Mouse (Mus musculus): ENCODE measurements around the gene Pttg1ip.

Pttg1ip gene

GRCm38 (mm10) chr10:77606855-77607254, 25.3 kb downstream of the Pttg1ip start:
- peak; percentile 36 for DNase-seq (ENCODE audit: low spot score)

- DNase-seq (ENCODE audit: low spot score): peak; percentile 29
These were observed 25.9 kb downstream of the Pttg1ip start for GRCm38 (mm10) chr10:77607441-77607840.

DNA sequence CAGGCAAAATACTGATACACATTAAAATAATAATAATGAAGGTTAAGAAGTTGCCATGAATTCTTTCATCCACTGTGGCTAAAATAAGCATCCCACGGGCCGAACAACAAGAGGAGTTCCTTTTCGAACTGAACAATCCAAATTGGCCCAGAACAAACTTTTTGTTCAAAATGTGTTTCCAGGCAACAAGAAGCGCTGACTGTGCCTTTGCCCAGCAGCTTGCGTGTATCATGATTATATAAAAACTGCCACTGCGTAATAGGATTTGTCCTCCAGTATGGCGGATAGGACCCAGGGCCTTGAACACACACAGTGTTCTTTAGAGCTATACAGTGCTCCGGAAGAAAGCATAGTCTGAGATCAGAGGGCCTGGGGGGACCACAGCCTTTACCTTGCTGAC, 27.1 kb downstream of the Pttg1ip start:
- no peak for DNase-seq (ENCODE audit: low spot score)

DNA sequence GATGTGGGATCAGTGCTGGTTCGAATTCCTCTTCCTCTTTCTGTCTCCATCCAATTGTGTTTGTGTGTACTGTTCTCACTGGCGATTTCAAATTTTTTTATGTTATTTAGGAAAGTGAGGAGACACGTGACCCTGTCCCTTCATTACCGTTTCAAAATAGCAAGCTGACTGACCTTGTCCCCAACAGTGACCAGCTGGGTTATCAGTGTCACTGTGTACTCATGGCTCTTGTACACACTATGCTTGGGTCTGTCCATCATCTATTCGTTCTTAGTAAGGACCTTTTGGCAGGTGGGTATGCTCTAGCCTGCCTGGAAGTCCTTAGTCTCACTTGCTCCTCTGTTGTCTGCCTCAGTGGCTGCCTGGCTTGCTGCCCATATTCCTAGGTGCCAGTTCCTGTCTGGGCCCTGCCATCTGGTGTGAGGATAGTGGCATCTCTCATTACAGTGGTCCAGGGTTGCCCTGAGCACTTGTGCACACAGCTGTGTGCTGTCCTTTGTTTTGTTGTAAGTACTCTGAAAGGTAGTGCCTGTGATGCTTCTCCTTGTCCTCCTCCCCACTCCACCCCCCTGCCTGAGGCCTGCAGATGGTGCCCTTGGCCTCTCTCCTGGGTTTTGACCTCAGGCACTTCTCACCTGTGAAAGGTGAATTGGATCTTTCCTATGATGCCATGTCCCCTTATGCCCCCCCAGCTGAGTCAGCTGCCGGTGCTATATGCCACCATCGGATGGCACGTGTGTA, 28.9 kb downstream of the Pttg1ip start:
- DNase-seq (ENCODE audit: low spot score): no peak

DNA sequence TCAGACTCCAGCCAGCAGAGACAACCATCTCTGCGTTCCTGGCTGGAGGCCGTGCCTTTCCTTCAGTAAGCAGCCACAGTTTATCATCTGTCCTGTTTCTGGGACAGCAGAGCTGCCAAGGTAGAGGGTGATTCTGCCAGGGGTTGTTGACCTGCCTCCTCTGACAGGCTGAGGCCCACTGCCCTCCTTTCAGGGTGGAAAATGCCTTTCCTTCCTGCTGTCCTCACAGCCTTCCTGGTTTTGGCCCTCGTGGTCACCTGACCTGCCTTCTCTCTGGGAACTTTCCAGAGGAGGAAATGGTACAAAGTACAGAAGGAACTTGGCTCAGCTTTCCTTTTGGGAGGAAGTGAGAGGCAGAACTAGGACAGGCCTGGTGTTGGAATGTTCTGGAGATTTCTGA, 31.9 kb downstream of the Pttg1ip start:
- DNase-seq (ENCODE audit: low spot score): no peak

GRCm38 (mm10) chr10:77615647-77616046, 34.1 kb downstream of the Pttg1ip start:
- DNase-seq (ENCODE audit: low spot score): no peak

GRCm38 (mm10) chr10:77616166-77616565, 34.6 kb downstream of the Pttg1ip start:
- no peak for DNase-seq (ENCODE audit: low spot score)

- no peak for DNase-seq (ENCODE audit: low spot score)
These were observed 35.4 kb downstream of the Pttg1ip start for GRCm38 (mm10) chr10:77616926-77617325.

DNA sequence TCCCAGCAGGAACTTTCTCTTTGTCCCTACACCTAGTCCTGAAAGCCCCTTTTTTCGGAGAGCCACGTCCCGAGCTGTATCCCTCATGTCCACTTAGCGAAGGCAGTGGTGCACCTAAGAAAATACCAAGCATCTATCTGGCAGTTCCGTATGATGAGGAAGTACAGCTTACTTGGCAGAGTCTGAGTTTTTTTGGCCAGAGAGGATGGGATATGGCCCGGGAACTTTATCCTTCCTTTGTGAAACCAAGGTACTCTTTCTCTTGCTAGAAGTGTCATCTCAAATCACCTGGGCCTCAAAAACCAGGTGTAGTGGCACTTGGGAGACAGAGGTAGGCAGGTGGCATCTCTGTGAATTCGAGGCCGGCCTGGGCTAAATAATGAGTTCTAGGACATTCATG, 40.0 kb downstream of the Pttg1ip start:
- no peak for DNase-seq (ENCODE audit: low spot score)

- DNase-seq (ENCODE audit: low spot score): peak; percentile 99
These were observed 40.8 kb downstream of the Pttg1ip start, which contains the start of gene Ube2g2 for GRCm38 (mm10) chr10:77622055-77622988. Gene Ube2g2 (plus strand): TSS chr10:77622275.

GRCm38 (mm10) chr10:77623069-77623492, 41.6 kb downstream of the Pttg1ip start:
- DNase-seq (ENCODE audit: low spot score): peak; percentile 88

- DNase-seq (ENCODE audit: low spot score): peak; percentile 78
These were observed 42.3 kb downstream of the Pttg1ip start for GRCm38 (mm10) chr10:77623639-77624400.

DNA sequence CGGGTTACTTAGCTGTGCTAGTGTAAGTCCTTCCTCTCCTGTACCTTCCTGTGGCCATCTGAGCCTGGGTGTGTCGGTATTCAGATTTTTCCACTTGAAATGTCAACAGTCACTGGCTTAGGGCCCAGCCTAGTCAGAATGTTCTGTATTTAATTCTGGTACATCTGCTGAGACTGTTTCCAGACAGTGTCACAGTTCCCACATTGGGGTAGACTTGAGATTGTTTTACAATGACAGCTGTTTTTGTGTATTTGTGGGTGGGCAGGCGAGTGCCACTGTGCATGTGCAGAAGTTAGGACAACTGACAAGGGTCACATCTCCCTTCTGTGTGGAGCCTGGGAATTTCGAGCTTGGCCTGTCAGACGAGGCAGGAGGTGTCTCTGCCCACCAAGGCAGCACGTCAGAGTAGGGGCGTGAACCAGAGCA, 43.1 kb downstream of the Pttg1ip start:
- DNase-seq (ENCODE audit: low spot score): no peak

- DNase-seq (ENCODE audit: low spot score): no peak
These were observed 44.5 kb downstream of the Pttg1ip start for GRCm38 (mm10) chr10:77626036-77626435.

GRCm38 (mm10) chr10:77626591-77626990, 45.1 kb downstream of the Pttg1ip start:
- no peak for DNase-seq (ENCODE audit: low spot score)

DNA sequence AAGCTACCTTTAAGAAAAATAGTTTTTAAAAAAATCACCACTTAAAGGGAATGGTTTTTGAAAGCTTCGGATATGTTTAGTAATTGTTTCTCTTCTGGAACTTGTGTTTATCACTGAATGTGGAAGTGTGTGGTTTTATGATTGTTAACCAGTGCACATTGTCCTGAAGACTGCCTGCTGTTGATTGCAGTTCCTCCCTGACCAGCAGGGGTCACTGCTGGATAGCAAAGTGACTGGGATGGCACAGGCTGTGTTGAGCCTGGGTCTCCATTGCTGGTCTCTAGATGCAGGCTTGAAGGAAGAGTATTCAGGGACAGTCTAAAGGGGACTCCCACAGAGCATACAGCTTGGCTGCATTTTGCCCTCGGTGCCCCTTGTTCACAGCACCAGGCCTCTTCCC, 46.0 kb downstream of the Pttg1ip start:
- peak; percentile 91 for DNase-seq (ENCODE audit: low spot score)

- DNase-seq (ENCODE audit: low spot score): no peak
These were observed 47.6 kb downstream of the Pttg1ip start for GRCm38 (mm10) chr10:77629163-77629562.

DNA sequence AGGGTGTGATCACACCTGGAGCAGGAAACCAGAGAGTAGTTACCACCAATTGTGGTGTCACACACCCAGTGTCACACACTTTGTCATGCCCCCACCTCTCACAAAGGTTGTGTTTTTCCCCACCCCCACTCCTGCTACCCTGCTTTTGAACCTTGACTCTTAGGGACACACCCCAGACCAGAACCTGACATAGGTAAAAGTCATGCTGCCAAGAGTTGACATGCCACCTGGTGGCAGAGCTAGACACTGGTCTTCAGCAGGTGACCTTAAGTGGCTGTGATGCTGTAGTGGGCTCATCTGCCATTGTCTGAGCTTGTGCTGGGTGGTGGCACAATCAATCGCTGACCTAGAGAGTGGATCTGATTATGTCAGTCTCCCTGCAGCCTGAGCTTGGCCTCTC, 48.5 kb downstream of the Pttg1ip start:
- no peak for DNase-seq (ENCODE audit: low spot score)

GRCm38 (mm10) chr10:77634016-77634415, 52.5 kb downstream of the Pttg1ip start:
- DNase-seq (ENCODE audit: low spot score): no peak

GRCm38 (mm10) chr10:77634452-77635231, 53.1 kb downstream of the Pttg1ip start:
- DNase-seq (ENCODE audit: low spot score): peak; percentile 63

- no peak for DNase-seq (ENCODE audit: low spot score)
These were observed 54.9 kb downstream of the Pttg1ip start for GRCm38 (mm10) chr10:77636234-77636922.
